Mouse (Mus musculus) layer of hippocampus, adult 9-10 months (tissue): ENCODE results near the gene Col23a1.
"Not testable (repeated sequence)": the region's sequence is repeated elsewhere in the genome, so short reads cannot be mapped to it uniquely, and the experiment has no call there.

ENCODE experiments used
- DNase-seq: peaks from one replicate; pipeline ENCODE4 v3.0.0; 2022; ENCODE audit warnings: low spot score

Col23a1 gene

DNA sequence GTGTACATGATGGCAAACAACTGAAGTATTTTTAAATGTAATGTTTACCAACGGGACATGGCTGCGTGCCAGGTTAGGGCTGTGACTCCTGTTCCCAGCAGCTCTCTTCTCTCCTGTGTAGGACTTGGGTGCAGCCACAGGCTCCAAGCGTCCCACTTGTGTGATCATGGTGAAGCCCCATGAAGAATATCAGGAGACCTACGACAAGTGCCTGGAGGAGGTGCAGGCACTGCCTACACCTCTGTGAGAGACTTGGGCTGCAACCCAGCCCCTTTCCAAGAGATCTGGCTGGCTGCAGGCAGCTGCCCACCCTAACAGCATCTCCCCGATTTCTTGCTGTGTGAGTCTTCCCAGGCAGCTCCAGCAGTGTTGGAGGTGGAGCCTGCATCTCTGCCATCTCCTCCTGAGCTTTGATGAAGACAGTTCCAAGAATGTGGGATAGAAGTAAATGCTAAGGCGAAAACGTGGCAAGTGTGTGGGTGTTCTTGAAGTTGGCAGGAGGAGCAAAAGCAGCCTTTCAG, 333.3 kb downstream of the Col23a1 start:
- DNase-seq, result no peak

- no peak for DNase-seq
These were observed 335.6 kb downstream of the Col23a1 start for GRCm38 (mm10) chr11:51625187-51625820.

GRCm38 (mm10) chr11:51627425-51627824, 337.7 kb downstream of the Col23a1 start:
- no peak for DNase-seq

GRCm38 (mm10) chr11:51627907-51628306, 338.2 kb downstream of the Col23a1 start:
- DNase-seq, result no peak

DNA sequence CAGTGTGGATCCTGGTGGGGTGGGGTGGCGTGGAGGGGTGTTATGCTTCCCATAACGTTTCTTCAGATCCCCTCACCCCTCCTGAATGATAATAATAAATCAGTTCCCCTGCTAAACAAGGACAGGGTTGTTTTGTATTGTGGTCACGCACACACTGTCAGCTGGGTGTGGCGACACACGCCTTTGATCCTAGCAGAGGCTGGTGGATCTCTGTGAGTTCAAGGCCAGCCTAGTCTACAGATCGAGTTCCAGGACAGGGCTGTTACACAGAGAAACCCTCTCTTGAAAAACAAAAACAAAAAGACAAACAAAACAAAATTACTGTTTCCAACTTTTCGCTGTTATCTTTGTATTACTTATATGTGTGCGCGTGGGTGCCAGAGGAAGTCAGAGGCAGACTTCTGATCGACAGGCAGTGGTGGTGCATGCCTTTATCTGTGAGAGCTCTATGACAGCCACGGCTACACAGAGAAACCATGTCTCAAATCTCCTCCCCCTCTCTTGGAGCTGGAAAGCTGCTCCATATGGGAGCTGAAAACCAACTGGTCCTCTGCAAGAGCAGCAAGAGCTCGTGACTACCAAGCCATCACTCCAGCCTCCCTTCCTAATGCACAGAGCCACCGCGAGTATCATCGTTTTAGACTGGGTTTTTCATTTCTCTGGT, 340.1 kb downstream of the Col23a1 start:
- DNase-seq, result no peak

DNA sequence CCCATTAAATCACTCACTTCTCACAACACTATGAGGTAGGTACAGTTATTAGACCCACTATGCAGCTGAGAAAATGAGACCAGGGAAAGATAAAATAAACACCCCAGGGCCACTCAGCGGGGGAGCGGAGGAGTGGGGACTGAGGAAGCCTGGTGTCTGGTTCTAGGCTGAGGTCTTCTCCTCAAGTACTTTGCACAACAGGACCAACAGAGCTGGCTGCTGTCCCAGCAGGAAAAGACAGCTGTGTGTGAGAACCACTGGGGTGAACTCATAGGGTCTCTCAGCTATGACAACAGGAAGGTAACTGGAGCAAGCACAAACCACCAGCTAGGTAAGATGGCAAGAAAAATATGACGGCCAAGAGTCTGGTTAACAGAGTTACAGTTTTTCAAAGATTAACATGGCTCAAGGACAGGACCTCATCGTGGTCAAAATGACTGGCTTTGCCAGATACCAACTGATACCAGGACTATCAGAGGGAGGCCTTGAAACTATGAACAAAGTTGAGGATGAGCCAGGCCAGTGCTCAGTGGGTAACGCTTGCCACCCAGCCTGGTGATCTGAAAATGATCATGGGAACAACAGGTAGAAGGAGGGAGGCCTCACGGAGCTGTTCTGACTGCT, 342.5 kb downstream of the Col23a1 start:
- no peak for DNase-seq

DNA sequence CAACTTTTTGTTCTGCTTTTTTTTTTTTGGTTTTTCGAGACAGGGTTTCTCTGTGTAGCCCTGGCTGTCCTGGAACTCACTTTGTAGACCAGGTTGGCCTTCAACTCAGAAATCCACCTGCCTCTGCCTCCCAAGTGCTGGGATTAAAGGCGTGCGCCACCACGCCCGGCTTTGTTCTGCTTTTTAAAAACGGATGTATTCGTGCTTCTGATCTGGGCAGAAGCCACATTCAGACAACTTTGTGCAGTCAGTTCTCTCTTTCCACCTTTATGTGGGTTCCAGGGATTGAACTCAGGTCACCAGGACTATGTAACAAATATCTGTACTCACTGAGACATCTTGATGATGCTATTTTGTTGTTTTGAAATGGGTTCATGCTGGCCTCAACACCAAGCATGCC, 343.5 kb downstream of the Col23a1 start:
- DNase-seq, result not testable (repeated sequence)
